9 mouse cellular contexts compared by ENCODE assay signal in the genomic region with DNA sequence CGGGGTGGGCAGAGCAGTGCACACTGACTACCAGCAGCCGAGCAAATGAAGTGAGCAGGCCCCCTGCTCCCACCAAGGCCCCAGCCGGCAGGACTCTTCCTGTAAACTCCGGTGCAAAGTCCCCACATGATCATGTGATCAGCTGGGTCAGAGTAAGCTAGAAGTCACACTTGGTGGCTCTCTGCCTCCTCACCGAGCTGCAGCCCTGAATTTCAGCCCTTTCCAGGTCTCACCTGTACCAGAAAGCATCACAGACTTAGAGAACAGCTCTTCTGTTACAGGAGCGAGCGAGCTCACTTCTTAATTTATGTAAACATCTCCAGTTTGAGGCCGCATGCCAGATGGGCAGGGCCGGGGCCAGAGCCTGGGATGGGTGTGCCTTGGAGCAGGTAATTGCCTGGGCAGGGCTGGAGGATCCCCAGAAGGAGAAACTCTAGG. TPM values are rescaled to one million over a fixed set of nuclear protein-coding genes. Genes with fewer than 3 reads are reported as not detected.
DNase-seq lines count a peak whose midpoint lies in the region; ATAC-seq and TF ChIP-seq lines count a peak whose summit lies in the region.
"Had no signal": no experiment of that assay in that cellular context is flagged by ENCODE, and none has a peak within 500 bp of the region (broad histone marks: within the 10 kb centered on the region; RNA-seq: fewer than 3 reads in every experiment).

A gene (minus strand): TSS at position 315 of the 438 bp plus-strand sequence.

- H3K36me3 ChIP-seq in ES-Bruce4 (ENCODE audit: control insufficient read depth, insufficient read depth, low read length, poor library complexity, severe bottlenecking), result no peaks in the 10 kb centered on the region
- no peaks in the 10 kb centered on the region for H3K36me3 ChIP-seq in kidney, embryonic 15.5 days
- H3K36me3 ChIP-seq in liver, embryonic 16.5 days (ENCODE audit: control insufficient read depth, insufficient read depth), result no peaks in the 10 kb centered on the region

- H3K4me2 ChIP-seq in kidney, embryonic 15.5 days, result peak within 1 kb of the TSS; percentile 44
- peak within 1 kb of the TSS; percentile 41 for H3K4me2 ChIP-seq in liver, embryonic 16.5 days (ENCODE audit: low read depth, low read length)

- TF ChIP-seq CTCF in ES-Bruce4 (IDR thresholded peaks at IDR 0.05; ENCODE audit: low read depth, low read length), result no peak

- no peak within 1 kb of the TSS for H3K27ac ChIP-seq in ES-Bruce4 (ENCODE audit: insufficient read depth, low read length)
- peak within 1 kb of the TSS; percentile 80 for H3K27ac ChIP-seq in kidney, embryonic 15.5 days
- no peak within 1 kb of the TSS for H3K27ac ChIP-seq in liver, embryonic 16.5 days (ENCODE audit: low read length)

- 15% methylated on average over 9 of the region's 9 CpGs for WGBS in kidney, embryonic 15.5 days
- WGBS in liver, embryonic 16.5 days (ENCODE audit: insufficient replicate concordance), result 26% methylated on average over 9 of the region's 9 CpGs

- no peak for TF ChIP-seq EP300 in ES-Bruce4 (IDR thresholded peaks at IDR 0.05; ENCODE audit: insufficient read depth, low read depth, low read length)

- no peaks in the 10 kb centered on the region for H3K9me3 ChIP-seq in ES-Bruce4 (replicated peaks; ENCODE audit: control insufficient read depth, insufficient read depth, low read length, poor library complexity, severe bottlenecking)
- H3K9me3 ChIP-seq in kidney, embryonic 15.5 days (replicated peaks), result no peaks in the 10 kb centered on the region
- H3K9me3 ChIP-seq in liver, embryonic 16.5 days (replicated peaks; ENCODE audit: control insufficient read depth, low read length), result no peaks in the 10 kb centered on the region

- peak; percentile 47 for DNase-seq in 3134 (ENCODE audit: extremely low read depth, insufficient read length, low spot score)
- DNase-seq in layer of hippocampus, adult 8-10 months (ENCODE audit: low spot score in 2 of 2), result no peak
- no peak for DNase-seq in spleen, postnatal 10 days (ENCODE audit: low spot score in 2 of 2)
- no peak for DNase-seq in spleen, postnatal 4 days (ENCODE audit: low spot score in 2 of 2)
- no peak for DNase-seq in thymus, postnatal 14 days

- H3K4me1 ChIP-seq in ES-Bruce4 (ENCODE audit: control insufficient read depth, insufficient read depth, low read length), result peaks cover 5% of the 10 kb centered on the region
- H3K4me1 ChIP-seq in kidney, embryonic 15.5 days, result peaks cover 36% of the 10 kb centered on the region
- H3K4me1 ChIP-seq in liver, embryonic 16.5 days (ENCODE audit: control insufficient read depth, low read depth, low read length), result no peaks in the 10 kb centered on the region; the same call in 1 of the 2 replicates

- H3K9ac ChIP-seq in ES-Bruce4 (ENCODE audit: low read depth, poor library complexity, severe bottlenecking), result 0 out of 2 replicates have a peak within 1 kb of the TSS, but pooled peaks have one; percentile 11
- 0 out of 2 replicates have a peak within 1 kb of the TSS, but pooled peaks have one; percentile 9 for H3K9ac ChIP-seq in kidney, embryonic 15.5 days
- peak within 1 kb of the TSS; percentile 41; the same call in 1 of the 2 replicates for H3K9ac ChIP-seq in liver, embryonic 16.5 days (ENCODE audit: low read depth, low read length)

- H3K27me3 ChIP-seq in ES-Bruce4 (ENCODE audit: control insufficient read depth, insufficient read depth, low read length, poor library complexity, severe bottlenecking), result no peaks in the 10 kb centered on the region
- peaks cover 14% of the 10 kb centered on the region for H3K27me3 ChIP-seq in kidney, embryonic 15.5 days
- H3K27me3 ChIP-seq in liver, embryonic 16.5 days (ENCODE audit: control insufficient read depth, insufficient read depth, low read depth, low read length), result no peaks in the 10 kb centered on the region

- ATAC-seq in kidney, embryonic 15.5 days (replicated peaks; ENCODE audit: low FRiP score), result peak; percentile 78
- ATAC-seq in liver, embryonic 16.5 days (ENCODE audit: low read depth), result peak; percentile 71

- TF ChIP-seq POLR2A in ES-Bruce4 (IDR thresholded peaks at IDR 0.05; ENCODE audit: insufficient read depth, low read length), result no peak

- H3K4me3 ChIP-seq in ES-Bruce4 (ENCODE audit: low read depth, low read length), result peak within 1 kb of the TSS; percentile 43
- H3K4me3 ChIP-seq in kidney, embryonic 15.5 days (replicated peaks), result peak within 1 kb of the TSS; percentile 22; the same call in 1 of the 2 replicates
- H3K4me3 ChIP-seq in liver, embryonic 16.5 days (ENCODE audit: low read depth, low read length), result peak within 1 kb of the TSS; percentile 48
- H3K4me3 ChIP-seq: myocyte had no signal

RNA-seq across cellular contexts. Expression of the gene that starts here (rescaled TPM):
- polyA plus RNA-seq in ES-Bruce4 (2011; ENCODE audit: insufficient read depth, insufficient read length, low read depth, missing spikeins), result 0.94 and 1.0 TPM in 2 replicates
- 8.3 and 9.6 TPM in 2 replicates for polyA plus RNA-seq in kidney, embryonic 15.5 days (2015; fragmentation: Nextera tagmentation; extraction: Ambion mirVana)
- 5.7 and 7.4 TPM in 2 replicates for polyA plus RNA-seq in liver, embryonic 16.5 days (2015; fragmentation: Nextera tagmentation; extraction: Ambion mirVana)
- not detected for total RNA-seq in layer of hippocampus, adult 8-10 months (2022)
- polyA plus RNA-seq: myocyte had no signal
